Mouse (Mus musculus) frontal cortex, adult (tissue): ENCODE data around the gene Adck1.
"Not testable (repeated sequence)": the region's sequence is repeated elsewhere in the genome, so short reads cannot be mapped to it uniquely, and the experiment has no call there.

Source experiments
- ATAC-seq: cut with Nextera tagmentation; 2 replicates; pipeline ENCODE4 v1.9.2; 2017; ENCODE audit warnings: mild to moderate bottlenecking, moderate library complexity, mixed read lengths; ENCODE audit not compliant: low TSS enrichment

Gene Adck1

GRCm38 (mm10) chr12:88360441-88361119, at the start of gene Adck1:
TSS of gene Adck1 (plus strand) at chr12:88360554.
- peak; percentile 99 for ATAC-seq

- ATAC-seq, result no peak
These were observed 45.8 kb upstream of the Adck1 start for GRCm38 (mm10) chr12:88314556-88314955.

DNA sequence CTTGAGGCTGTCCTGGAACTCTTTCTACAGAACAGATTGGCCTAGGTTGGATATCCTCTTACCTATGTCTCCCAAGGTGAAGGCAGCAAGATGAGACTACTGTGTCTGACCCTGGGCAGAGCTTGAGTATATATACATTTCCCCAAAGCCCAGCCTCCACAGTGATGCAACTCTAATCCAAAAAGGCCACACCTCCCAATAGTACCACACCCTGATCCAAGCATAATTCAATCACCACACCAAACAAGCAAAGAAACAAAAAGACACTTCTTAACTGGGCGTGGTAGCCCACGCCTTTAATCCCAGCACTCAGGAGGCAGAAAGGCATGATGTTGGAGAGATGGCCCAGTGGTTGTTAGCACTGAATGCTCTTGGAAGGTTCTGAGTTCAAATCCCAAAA, 36.4 kb upstream of the Adck1 start, which contains the start of gene Gm5039:
Gm5039 (minus strand) TSS at position 101 of the 400 bp plus-strand sequence.
- not testable (repeated sequence) for ATAC-seq

DNA sequence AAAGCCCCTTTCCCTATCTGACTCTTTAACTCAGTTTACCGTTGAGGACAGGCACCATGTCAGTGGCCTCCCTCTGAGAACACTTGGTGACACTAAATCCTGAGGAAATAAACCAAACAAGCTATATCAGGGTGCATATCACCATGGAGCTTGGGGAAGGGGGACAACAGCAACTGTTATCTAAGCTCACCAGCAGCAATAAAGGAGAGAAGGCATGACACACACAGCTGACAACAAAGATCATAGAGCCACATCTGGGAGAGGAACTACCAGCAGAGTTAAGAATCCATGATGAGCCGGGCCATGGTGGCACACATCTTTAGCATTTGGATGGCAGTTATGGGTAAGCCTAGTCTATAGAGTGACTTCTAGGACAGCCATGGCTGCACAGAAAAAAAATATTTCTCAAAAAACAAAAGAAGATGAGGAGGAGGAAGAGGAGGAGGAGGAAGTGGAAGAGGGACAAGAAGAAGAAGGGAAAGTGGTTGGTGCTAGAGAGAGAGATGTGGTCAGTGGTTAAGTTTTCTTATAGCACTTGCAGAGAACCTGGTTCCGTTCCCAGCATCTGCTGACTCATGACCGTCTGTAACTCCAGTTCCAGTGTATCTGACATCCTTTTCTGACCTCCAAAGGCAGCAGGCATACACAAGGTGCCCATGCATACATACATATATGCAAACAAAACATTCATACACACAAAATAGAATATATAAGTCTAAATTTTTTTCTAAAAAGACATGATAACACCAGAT, 23.5 kb upstream of the Adck1 start:
- not testable (repeated sequence) for ATAC-seq

DNA sequence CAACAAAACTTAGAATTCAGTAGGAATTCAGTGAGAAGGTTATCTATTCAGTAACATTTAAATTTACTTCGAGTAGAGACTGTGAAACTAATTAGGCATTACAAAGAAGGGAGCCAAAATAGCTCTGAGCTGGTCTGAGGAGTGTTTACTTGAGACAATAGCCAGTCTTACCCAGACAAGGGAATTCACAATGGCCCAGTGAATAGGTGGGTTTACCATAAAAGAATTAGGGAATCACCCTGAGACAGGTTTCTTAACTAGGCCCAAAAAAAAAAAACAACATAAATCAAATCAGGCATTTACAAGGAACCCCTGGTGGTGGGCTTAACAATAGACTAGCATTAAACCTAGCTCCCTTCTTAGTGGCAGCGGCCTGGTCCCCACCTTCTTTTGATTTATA, 19.1 kb upstream of the Adck1 start:
- ATAC-seq, result not testable (repeated sequence)

DNA sequence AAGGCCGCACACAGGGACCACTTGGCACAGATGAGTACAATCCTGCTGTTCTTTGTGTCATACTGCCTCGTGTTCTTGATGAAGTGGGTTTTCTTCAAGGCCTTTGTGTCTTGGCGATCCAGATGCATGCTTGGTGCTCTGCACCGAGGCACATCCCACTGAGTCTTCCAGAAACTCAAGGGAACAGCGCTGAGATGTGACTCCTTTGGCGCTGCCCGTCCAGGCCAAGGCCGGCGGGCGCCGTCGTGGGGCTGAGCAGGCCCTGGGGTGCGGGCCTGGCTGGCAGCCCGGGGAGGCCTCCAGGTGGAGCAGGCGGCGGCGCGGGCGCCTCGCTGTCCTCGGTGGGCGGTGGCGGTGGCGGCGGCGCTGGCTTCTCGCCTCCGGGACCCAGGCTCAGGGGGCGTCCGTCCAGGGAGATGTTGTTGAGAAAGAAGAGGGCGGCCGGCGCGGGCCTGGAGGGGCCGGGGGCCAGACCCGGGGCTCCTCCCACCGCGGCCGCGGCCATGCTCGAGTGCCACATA, 6.1 kb upstream of the Adck1 start:
- ATAC-seq, result peak; percentile 31; the same call in 1 of the 2 replicates

GRCm38 (mm10) chr12:88361120-88361445, 729 bp downstream of the Adck1 start:
- no peak for ATAC-seq

DNA sequence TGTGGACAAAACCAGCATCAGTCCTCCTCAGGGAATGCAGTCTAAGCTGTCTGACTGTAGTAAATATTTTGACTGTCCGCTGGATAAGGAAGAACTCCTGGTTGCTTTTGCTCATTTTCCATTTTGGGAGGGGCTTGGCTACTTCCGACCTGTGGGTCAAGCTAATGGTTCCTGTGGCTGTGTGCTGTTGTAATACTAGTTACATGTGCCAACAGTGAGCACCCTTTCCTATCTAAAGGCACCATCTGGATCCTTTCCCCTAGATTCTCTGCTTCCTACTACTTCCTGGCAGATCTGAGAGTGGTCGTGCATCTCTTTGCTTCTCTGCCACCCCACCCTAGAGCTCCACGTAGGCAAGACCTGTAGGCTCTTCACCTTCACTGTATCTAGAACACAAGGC, 7.3 kb downstream of the Adck1 start:
- no peak for ATAC-seq

DNA sequence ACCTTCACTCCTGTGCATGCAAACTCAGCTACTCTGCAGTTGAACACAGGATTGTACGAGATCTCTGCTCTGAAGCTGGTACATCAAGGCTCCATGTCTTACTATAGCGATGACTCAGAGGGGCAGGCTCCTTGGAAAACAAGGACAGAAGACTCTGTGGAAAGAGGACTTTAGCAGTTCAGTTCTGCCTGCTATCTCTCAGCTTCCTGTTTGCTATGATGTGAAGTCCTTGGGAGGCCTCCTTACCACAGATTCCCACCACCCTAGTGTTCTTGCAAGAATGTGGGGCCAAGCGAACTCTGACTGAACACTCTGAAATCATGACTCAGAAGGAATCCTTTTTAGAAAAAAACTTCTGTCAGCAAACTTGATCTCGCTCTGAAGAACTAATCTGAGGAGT, 8.3 kb downstream of the Adck1 start:
- ATAC-seq, result peak; percentile 75

DNA sequence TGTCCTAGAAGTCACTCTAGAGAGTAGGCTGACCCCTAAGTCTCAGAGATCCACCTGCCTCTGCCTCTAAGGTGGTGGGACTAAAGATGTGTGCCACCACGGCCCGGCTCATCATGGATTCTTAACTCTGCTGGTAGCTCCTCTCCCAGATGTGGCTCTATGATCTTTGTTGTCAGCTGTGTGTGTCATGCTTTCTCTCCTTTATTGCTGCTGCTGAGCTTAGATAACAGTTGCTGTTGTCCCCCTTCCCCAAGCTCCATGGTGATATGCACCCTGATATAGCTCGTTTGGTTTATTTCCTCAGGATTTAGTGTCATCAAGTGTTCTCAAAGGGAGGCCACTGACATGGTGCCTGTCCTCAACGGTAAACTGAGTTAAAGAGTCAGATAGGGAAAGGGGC, 9.3 kb downstream of the Adck1 start:
- ATAC-seq, result not testable (repeated sequence)

GRCm38 (mm10) chr12:88370321-88370720, 10.0 kb downstream of the Adck1 start:
- not testable (repeated sequence) for ATAC-seq

DNA sequence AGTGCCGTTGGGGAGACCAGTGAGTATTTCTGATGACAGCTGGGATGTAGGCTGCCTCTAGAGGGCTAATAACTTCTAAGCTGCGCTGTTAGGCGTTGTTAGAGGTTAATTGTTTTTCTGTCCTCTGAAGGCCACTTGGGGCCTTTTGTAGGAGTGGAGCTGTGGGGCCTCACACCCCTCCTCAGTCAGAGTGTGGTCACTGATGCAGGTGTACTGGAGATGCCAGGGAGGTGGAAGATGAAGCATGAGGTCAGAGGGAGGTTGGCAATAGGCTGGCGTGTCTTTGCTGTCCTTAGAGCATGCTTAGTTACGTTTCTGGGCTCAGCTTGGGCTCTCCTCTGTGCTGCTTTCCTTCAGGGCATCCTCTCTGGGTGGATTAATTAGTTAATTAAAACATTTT, 11.7 kb downstream of the Adck1 start:
- ATAC-seq, result no peak

GRCm38 (mm10) chr12:88376820-88377219, 16.5 kb downstream of the Adck1 start:
- ATAC-seq, result peak; percentile 65

- no peak for ATAC-seq
These were observed 17.9 kb downstream of the Adck1 start for GRCm38 (mm10) chr12:88378256-88378655.

DNA sequence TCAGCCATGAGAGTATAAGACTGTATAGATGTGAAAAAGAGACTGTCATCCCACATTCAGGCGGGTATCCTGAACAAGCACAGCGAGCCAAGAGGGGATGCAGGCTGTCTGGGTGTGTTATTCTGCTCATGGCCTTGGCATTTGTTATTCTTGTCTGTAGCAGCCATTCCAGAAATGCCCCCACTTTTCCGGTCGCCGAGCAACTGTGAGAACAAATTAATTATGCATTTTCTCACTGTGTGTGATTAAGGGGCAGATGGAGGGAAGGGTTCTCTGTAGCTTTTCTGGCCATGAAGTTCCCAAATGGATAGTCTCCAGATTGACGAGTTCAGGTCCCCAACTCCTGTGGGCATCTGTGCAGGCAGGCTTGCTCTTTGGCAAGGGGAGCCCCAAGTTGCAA, 28.5 kb downstream of the Adck1 start:
- peak; percentile 16; the same call in 1 of the 2 replicates for ATAC-seq

GRCm38 (mm10) chr12:88398658-88399057, 38.3 kb downstream of the Adck1 start:
- no peak for ATAC-seq

- no peak for ATAC-seq
These were observed 43.2 kb downstream of the Adck1 start for GRCm38 (mm10) chr12:88403541-88403940.

DNA sequence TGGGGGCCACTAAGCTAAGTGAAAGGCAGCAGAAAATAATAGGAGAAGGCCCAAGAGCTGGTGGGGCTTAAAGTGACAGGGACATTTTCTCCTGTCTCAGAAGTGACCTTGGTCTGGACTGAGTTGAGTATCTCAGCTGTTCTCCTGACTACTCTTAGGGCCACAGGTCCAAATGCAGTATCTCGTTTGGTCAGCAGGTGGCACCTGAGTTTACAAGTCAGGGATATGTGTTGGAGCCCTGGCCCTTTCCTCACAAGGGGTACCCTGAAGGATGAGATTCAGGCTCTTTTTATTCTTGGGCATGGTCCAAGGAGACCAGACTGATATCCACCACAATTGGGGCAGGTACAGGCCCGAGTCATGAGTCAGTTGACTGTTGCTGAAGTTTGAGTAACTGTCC, 44.8 kb downstream of the Adck1 start:
- peak; percentile 68 for ATAC-seq

- ATAC-seq, result no peak; the same call in 1 of the 2 replicates
These were observed 47.6 kb downstream of the Adck1 start for GRCm38 (mm10) chr12:88407996-88408322.

DNA sequence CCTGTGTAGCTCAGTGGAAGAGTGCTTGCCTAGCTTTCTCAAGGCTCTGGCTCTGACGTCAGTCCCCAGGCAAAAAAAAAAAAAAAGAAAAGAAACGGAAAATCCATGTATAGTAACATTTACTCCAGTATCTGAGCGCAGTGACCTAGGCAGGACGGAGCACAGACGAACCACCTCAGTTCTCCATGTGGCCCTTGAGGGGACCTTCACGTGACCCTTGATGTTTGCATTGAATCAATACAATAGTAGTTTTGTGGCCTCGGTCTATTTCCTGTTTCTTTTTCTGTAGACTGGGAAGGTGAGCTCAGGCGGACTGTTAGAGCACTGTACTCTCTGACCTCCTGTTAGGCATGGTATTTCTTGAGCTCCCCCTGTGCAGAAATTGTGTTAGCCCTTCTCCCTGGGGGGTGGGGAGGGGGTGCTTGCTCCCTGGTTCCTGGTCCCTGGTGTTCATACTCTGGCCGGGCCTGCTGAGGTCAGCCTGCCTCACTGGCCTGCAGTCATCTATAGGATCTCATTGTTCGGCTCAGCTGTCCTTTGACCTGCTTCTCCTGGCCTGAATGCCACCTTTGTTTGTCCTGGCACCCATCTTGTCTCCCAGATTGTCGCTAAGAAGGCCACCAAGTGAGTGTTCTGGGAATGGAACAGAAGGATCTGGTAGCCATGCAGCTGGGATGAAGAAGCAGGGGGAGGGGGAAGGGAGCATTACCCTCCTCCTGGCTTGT, 48.1 kb downstream of the Adck1 start:
- ATAC-seq, result 0 out of 2 replicates have a peak, but pooled peaks have one; percentile 48

- ATAC-seq, result no peak
These were observed 52.9 kb downstream of the Adck1 start for GRCm38 (mm10) chr12:88413239-88413638.

DNA sequence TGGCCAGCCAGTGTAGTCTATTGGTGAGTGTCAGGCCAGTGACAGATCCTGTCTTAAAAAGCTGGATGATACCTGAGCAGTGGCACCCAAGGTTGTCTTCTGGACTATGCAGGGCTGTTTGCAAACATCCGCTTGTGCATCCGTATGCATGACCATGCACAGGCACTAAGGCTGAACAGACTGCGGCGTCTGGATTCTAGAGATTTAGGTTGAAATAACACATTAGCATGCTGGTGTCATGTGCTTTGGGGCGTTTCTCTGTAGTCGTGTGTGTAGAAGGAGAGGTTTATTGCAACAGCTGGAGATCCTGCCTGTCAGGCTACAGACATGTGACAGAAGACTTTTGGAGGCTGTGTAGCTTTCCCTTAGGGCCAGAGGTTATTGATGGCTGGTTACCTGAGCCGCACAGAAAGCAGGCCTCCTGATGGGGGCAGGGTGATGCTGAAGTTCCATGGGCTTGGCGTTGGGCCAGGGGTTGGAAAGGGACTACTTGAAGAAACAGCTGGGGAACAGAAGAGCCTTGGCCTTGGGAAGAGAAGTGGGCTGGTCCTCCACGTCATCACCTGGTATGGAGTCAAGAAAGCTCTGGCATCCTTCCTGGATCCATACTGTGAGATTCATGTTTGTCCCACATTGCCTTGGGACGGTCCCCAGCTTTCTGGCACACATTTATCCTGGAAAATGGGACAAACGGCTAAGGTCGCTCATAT, 59.7 kb downstream of the Adck1 start:
- peak; percentile 64 for ATAC-seq
